In genomic region chr17:17403038-17403437, GRCm38 (mm10) we compare ENCODE assay signal across 10 mouse cellular contexts. TPM values are rescaled to one million over a fixed set of nuclear protein-coding genes. Genes with fewer than 3 reads are reported as not detected.
DNase-seq lines count a peak whose midpoint lies in the region; ATAC-seq and TF ChIP-seq lines count a peak whose summit lies in the region.
"Had no signal": no experiment of that assay in that cellular context is flagged by ENCODE, and none has a peak within 500 bp of the region (broad histone marks: within the 10 kb centered on the region; RNA-seq: fewer than 3 reads in every experiment).

No protein-coding gene starts in this region.

- WGBS in forebrain, embryonic 12.5 days: 5% methylated on average over 5 of the region's 5 CpGs
- WGBS in limb, embryonic 10.5 days: 20% methylated on average over 5 of the region's 5 CpGs
- 24% methylated on average over 5 of the region's 5 CpGs for WGBS in neural tube, embryonic 15.5 days

- TF ChIP-seq CTCF in layer of hippocampus, adult 2 months (conservative IDR thresholded peaks at IDR 0.05): no peak

- ATAC-seq in forebrain, embryonic 12.5 days (ENCODE audit: low FRiP score): peak; percentile 22
- ATAC-seq in neural tube, embryonic 15.5 days (ENCODE audit: low FRiP score): 0 out of 2 replicates have a peak, but pooled peaks have one; percentile 43
- ATAC-seq: liver, embryonic 12.5 days had no signal

- peak overlapping the region; percentile 54 for H3K9ac ChIP-seq in forebrain, embryonic 12.5 days
- no peak overlapping the region for H3K9ac ChIP-seq in neural tube, embryonic 15.5 days (replicated peaks)
- H3K9ac ChIP-seq: liver, embryonic 12.5 days had no signal

- H3K27ac ChIP-seq in layer of hippocampus, adult 2 months: peak overlapping the region; percentile 91
- peak overlapping the region; percentile 85 for H3K27ac ChIP-seq in forebrain, embryonic 12.5 days
- H3K27ac ChIP-seq in limb, embryonic 10.5 days: peak overlapping the region; percentile 90
- H3K27ac ChIP-seq in neural tube, embryonic 15.5 days (replicated peaks): peak overlapping the region; percentile 15
- H3K27ac ChIP-seq: liver, embryonic 12.5 days had no signal

- no peaks in the 10 kb centered on the region for H3K27me3 ChIP-seq in forebrain, embryonic 12.5 days
- H3K27me3 ChIP-seq in limb, embryonic 10.5 days (ENCODE audit: low read depth, poor library complexity, severe bottlenecking): no peaks in the 10 kb centered on the region
- no peaks in the 10 kb centered on the region for H3K27me3 ChIP-seq in neural tube, embryonic 15.5 days (replicated peaks)
- H3K27me3 ChIP-seq: liver, embryonic 12.5 days had no signal

- H3K36me3 ChIP-seq in forebrain, embryonic 12.5 days (replicated peaks): no peaks in the 10 kb centered on the region
- peaks cover 13% of the 10 kb centered on the region for H3K36me3 ChIP-seq in limb, embryonic 10.5 days
- H3K36me3 ChIP-seq in neural tube, embryonic 15.5 days: no peaks in the 10 kb centered on the region
- H3K36me3 ChIP-seq: liver, embryonic 12.5 days had no signal

- peaks cover 21% of the 10 kb centered on the region for H3K4me1 ChIP-seq in forebrain, embryonic 12.5 days
- peaks cover 43% of the 10 kb centered on the region for H3K4me1 ChIP-seq in limb, embryonic 10.5 days
- H3K4me1 ChIP-seq in neural tube, embryonic 15.5 days: peaks cover 12% of the 10 kb centered on the region
- H3K4me1 ChIP-seq: liver, embryonic 12.5 days had no signal

- H3K4me2 ChIP-seq in forebrain, embryonic 12.5 days: peak overlapping the region; percentile 50
- H3K4me2 ChIP-seq in neural tube, embryonic 15.5 days: peak overlapping the region; percentile 43
- H3K4me2 ChIP-seq: liver, embryonic 12.5 days had no signal

- no peak for DNase-seq in layer of hippocampus, adult 2 months (ENCODE audit: low spot score in 2 of 2)
- no peak for DNase-seq in layer of hippocampus, adult 8-10 months (ENCODE audit: low spot score in 2 of 2)
- DNase-seq in limb, embryonic 10.5 days (ENCODE audit: low spot score): no peak
- DNase-seq in adrenal gland, postnatal 4 days (ENCODE audit: low spot score in 2 of 2): no peak
- no peak for DNase-seq in natural killer cell, adult 2 months (ENCODE audit: low spot score in 2 of 2)
- DNase-seq: kidney, adult 11 months had no signal

- no peaks in the 10 kb centered on the region for H3K9me3 ChIP-seq in forebrain, embryonic 12.5 days
- no peaks in the 10 kb centered on the region for H3K9me3 ChIP-seq in limb, embryonic 10.5 days (replicated peaks)
- no peaks in the 10 kb centered on the region for H3K9me3 ChIP-seq in neural tube, embryonic 15.5 days (replicated peaks)
- H3K9me3 ChIP-seq: liver, embryonic 12.5 days had no signal

- peak overlapping the region; percentile 57 for H3K4me3 ChIP-seq in layer of hippocampus, adult 2 months
- H3K4me3 ChIP-seq in forebrain, embryonic 12.5 days (replicated peaks): peak overlapping the region; percentile 40
- peak overlapping the region; percentile 57 for H3K4me3 ChIP-seq in limb, embryonic 10.5 days
- H3K4me3 ChIP-seq in neural tube, embryonic 15.5 days (replicated peaks): peak overlapping the region; percentile 24
- H3K4me3 ChIP-seq: erythroblast, embryonic 14.5 days; liver, embryonic 12.5 days had no signal

RNA-seq across cellular contexts. Expression of gene Lix1, which starts 0.6 kb away (rescaled TPM):
- total RNA-seq in layer of hippocampus, adult 2 months (2021): 10 to 100 TPM; 71.8 to 77.6 TPM
- 10 to 100 TPM; 64.0 to 78.4 (median 71.9) TPM for total RNA-seq in layer of hippocampus, adult 8-10 months (2022)
- 86.6 and 87.2 TPM in 2 replicates for polyA plus RNA-seq in forebrain, embryonic 12.5 days (2016; fragmentation: Nextera tagmentation; extraction: Ambion mirVana)
- 216 and 262 TPM in 2 replicates for polyA plus RNA-seq in limb, embryonic 10.5 days (2016; fragmentation: Nextera tagmentation; extraction: Ambion mirVana)
- 18.3 and 18.7 TPM in 2 replicates for polyA plus RNA-seq in neural tube, embryonic 15.5 days (2015; fragmentation: Nextera tagmentation; extraction: Ambion mirVana)
- total RNA-seq in adrenal gland, postnatal 4 days (2021): 10 to 100 TPM; 15.2 to 16.0 TPM
- polyA plus RNA-seq: erythroblast, embryonic 14.5 days had no signal

RNA-seq across cellular contexts. Expression of gene Riok2, which starts 28.9 kb away (rescaled TPM):
- 10 to 100 TPM; 19.8 to 21.3 TPM for total RNA-seq in layer of hippocampus, adult 2 months (2021)
- total RNA-seq in layer of hippocampus, adult 8-10 months (2022): 10 to 100 TPM; 20.1 to 23.9 (median 21.9) TPM
- 31.5 and 31.9 TPM in 2 replicates for polyA plus RNA-seq in forebrain, embryonic 12.5 days (2016; fragmentation: Nextera tagmentation; extraction: Ambion mirVana)
- 36.6 and 38.8 TPM in 2 replicates for polyA plus RNA-seq in limb, embryonic 10.5 days (2016; fragmentation: Nextera tagmentation; extraction: Ambion mirVana)
- 22.6 and 26.4 TPM in 2 replicates for polyA plus RNA-seq in neural tube, embryonic 15.5 days (2015; fragmentation: Nextera tagmentation; extraction: Ambion mirVana)
- 10 to 100 TPM; 37.6 to 40.8 TPM for total RNA-seq in adrenal gland, postnatal 4 days (2021)

Comparison
In these comparisons a context has a peak if more than half of its experiments do, and no peak if none do; other contexts are left out.
1. H3K27ac ChIP-seq: peak in every context shown above with its lines; median percentile 91 in layer of hippocampus, adult 2 months; 90 in limb, embryonic 10.5 days; 85 in forebrain, embryonic 12.5 days; 15 in neural tube, embryonic 15.5 days.